Mouse (Mus musculus) cerebellum, adult 2 months (tissue): ENCODE results near the gene Cdk5r1.
A peak's percentile ranks its signal among the peaks of the same experiment; 100 is the strongest.

Experiments
- CTCF ChIP-seq: fragments of 200-500 bp; IDR thresholded peaks from 2 replicates; pipeline ENCODE4 v1.5.1; 2011; ENCODE audit warnings: low read depth, mild to moderate bottlenecking, control low read depth, low read length, moderate library complexity, borderline replicate concordance; ENCODE audit not compliant: insufficient read depth
- POLR2A ChIP-seq: fragments of 200-500 bp; IDR thresholded peaks from 2 replicates; pipeline ENCODE4 v1.6.1; 2011; ENCODE audit warnings: low read length, control low read depth, borderline replicate concordance; ENCODE audit not compliant: insufficient read depth

DNA sequence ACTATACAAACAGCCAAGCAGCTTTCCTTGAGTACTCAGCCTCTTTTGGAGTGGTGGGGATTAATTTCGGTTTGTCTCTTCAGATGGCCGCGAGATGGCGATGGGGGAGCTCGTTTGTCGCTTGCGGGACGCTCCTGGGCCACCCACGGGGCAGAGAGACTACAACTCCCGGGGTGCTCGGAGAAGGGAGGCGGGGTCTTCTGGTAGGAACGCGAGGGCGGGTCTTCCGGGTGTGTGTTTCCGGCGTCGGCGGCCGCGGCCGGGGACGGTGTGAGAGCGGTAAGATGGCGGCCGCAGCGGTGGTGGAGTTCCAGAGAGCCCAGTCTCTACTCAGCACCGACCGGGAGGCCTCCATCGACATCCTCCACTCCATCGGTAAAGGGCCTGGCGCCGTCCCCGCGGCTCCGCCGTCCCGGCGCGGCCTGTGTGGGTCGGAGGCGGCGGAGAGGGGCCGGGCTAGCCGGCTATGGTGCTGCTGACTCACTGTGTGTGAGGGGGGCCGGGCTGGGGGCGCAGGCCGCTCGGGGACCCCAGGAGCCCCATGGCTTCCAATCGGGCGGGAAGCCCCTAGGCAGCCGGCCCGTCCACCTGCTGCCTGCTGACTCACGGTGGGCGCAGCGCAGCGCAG is 48.3 kb upstream of the Cdk5r1 start, which contains the start of gene Psmd11:
- TF ChIP-seq POLR2A (peak; percentile 76), CTCF (peak; percentile 77)
